Mouse (Mus musculus) limb, embryonic 13.5 days (tissue): ENCODE results near the gene Gm11757. TPM values are rescaled to one million over a fixed set of nuclear protein-coding genes. Genes with fewer than 3 reads are reported as not detected.
"Not testable (repeated sequence)": the region's sequence is repeated elsewhere in the genome, so short reads cannot be mapped to it uniquely, and the experiment has no call there.

ENCODE experiments used
- ATAC-seq: fragments of 200-750 bp; cut with Nextera tagmentation; 2 replicates; pipeline ENCODE4 v1.8.0; 2017; ENCODE audit warnings: low read depth, moderate number of reproducible peaks, moderate TSS enrichment; ENCODE audit not compliant: low FRiP score
- H3K27ac ChIP-seq: fragments of 300-500 bp; sonication (generic); 2 replicates; pipeline ENCODE4 v1.5.1; 2015; ENCODE audit warnings: inconsistent platforms, mild to moderate bottlenecking, moderate library complexity
- H3K27me3 ChIP-seq: fragments of 300-500 bp; sonication (generic); 2 replicates; pipeline ENCODE4 v1.6.1; 2015; ENCODE audit warnings: mild to moderate bottlenecking, inconsistent platforms
- H3K36me3 ChIP-seq: fragments of 300-500 bp; sonication (generic); 2 replicates; pipeline ENCODE4 v1.6.1; 2015; ENCODE audit warnings: inconsistent platforms, mild to moderate bottlenecking, moderate library complexity
- H3K4me1 ChIP-seq: fragments of 300-500 bp; sonication (generic); 2 replicates; pipeline ENCODE4 v1.6.1; 2015; ENCODE audit warnings: inconsistent platforms
- H3K4me2 ChIP-seq: fragments of 300-500 bp; sonication (generic); replicated peaks from 2 replicates; pipeline ENCODE4 v1.6.1; 2015; ENCODE audit warnings: inconsistent platforms, mild to moderate bottlenecking, moderate library complexity
- H3K4me3 ChIP-seq: fragments of 300-500 bp; sonication (generic); 2 replicates; pipeline ENCODE4 v1.5.1; 2015; ENCODE audit warnings: moderate library complexity, mild to moderate bottlenecking, inconsistent platforms
- H3K9ac ChIP-seq: fragments of 300-500 bp; sonication (generic); 2 replicates; pipeline ENCODE4 v1.6.1; 2015; ENCODE audit warnings: mild to moderate bottlenecking, inconsistent platforms
- H3K9me3 ChIP-seq: fragments of 300-500 bp; sonication (generic); 2 replicates; pipeline ENCODE4 v1.6.1; 2016; ENCODE audit warnings: inconsistent platforms
- WGBS: fragments of 180-500 bp; shearing (Covaris S2); methylation state at CpG from one replicate; pipeline ENCODE4 v1.1.7; 2015; 5-methylcytosine and 5-hydroxymethylcytosine counted together
- polyA plus RNA-seq: library from polyadenylated mRNA; unstranded; fragments of >200 nt; fragmentation: Nextera tagmentation; extraction: Ambion mirVana; gene quantifications from 2 replicates; pipeline ENCODE4 v1.2.1, GENCODE M21; 2015

Gene Gm11757
- polyA plus RNA-seq: not detected in 2 replicates

DNA sequence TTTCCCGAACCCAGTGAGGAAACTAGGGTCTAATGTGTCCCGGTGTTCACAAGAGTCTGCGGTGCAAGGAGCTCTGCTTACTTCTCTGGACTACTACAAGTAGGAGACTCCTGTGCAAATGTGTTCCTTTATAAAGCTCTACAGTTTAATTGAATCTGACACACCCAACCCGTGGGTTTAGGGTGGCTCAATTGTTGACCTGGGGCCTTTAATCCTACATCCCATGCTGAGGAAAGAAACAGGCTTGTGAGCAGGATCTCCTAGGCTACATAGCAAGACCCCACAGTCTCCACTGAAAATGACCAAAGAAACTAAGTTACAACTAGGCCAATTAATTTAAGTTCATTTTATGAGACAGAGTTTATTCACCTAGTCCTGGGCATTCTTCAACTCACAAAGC, at the start of gene Gm11757:
Gene Gm11757, minus strand, starts transcription at position 101 of the 400 bp plus-strand sequence.
- not testable (repeated sequence) for H3K9me3 ChIP-seq, H3K9ac ChIP-seq, H3K36me3 ChIP-seq, H3K4me3 ChIP-seq, H3K4me1 ChIP-seq, H3K4me2 ChIP-seq, H3K27ac ChIP-seq, H3K27me3 ChIP-seq, ATAC-seq
- no CpG with 5 or more reads among the region's 4 CpGs for WGBS

DNA sequence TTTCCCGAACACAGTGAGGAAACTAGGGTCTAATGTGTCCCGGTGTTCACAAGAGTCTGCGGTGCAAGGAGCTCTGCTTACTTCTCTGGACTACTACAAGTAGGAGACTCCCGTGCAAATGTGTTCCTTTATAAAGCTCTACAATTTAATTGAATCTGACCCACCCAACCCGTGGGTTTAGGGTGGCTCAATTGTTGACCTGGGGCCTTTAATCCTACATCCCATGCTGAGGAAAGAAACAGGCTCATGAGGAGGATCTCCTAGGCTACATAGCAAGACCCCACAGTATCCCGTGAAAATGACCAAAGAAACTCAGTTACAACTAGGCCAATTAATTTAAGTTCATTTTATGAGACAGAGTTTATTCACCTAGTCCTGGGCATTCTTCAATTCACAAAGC, 29.7 kb upstream of the Gm11757 start, which contains the start of gene Gm11756:
Gene Gm11756, minus strand, starts transcription at position 101 of the 400 bp plus-strand sequence.
- WGBS: 85% methylated on average over 6 of the region's 6 CpGs
- H3K27ac ChIP-seq, ATAC-seq, H3K4me3 ChIP-seq, H3K9me3 ChIP-seq, H3K27me3 ChIP-seq, H3K4me1 ChIP-seq, H3K4me2 ChIP-seq, H3K9ac ChIP-seq, H3K36me3 ChIP-seq: not testable (repeated sequence)

DNA sequence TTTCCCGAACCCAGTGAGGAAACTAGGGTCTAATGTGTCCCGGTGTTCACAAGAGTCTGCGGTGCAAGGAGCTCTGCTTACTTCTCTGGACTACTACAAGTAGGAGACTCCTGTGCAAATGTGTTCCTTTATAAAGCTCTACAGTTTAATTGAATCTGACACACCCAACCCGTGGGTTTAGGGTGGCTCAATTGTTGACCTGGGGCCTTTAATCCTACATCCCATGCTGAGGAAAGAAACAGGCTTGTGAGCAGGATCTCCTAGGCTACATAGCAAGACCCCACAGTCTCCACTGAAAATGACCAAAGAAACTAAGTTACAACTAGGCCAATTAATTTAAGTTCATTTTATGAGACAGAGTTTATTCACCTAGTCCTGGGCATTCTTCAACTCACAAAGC, 14.9 kb upstream of the Gm11757 start, which contains the start of gene Gm13871:
Gene Gm13871, minus strand, starts transcription at position 101 of the 400 bp plus-strand sequence.
- H3K4me1 ChIP-seq, H3K36me3 ChIP-seq, H3K4me2 ChIP-seq, H3K27me3 ChIP-seq, H3K27ac ChIP-seq, ATAC-seq, H3K9ac ChIP-seq, H3K9me3 ChIP-seq, H3K4me3 ChIP-seq: not testable (repeated sequence)
- no CpG with 5 or more reads among the region's 4 CpGs for WGBS

DNA sequence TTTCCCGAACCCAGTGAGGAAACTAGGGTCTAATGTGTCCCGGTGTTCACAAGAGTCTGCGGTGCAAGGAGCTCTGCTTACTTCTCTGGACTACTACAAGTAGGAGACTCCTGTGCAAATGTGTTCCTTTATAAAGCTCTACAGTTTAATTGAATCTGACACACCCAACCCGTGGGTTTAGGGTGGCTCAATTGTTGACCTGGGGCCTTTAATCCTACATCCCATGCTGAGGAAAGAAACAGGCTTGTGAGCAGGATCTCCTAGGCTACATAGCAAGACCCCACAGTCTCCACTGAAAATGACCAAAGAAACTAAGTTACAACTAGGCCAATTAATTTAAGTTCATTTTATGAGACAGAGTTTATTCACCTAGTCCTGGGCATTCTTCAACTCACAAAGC, 14.7 kb downstream of the Gm11757 start, which contains the start of gene Gm11758:
Gene Gm11758, minus strand, starts transcription at position 101 of the 400 bp plus-strand sequence.
- H3K9me3 ChIP-seq, H3K4me3 ChIP-seq, ATAC-seq, H3K4me1 ChIP-seq, H3K9ac ChIP-seq, H3K27ac ChIP-seq, H3K36me3 ChIP-seq, H3K4me2 ChIP-seq, H3K27me3 ChIP-seq: not testable (repeated sequence)
- no CpG with 5 or more reads among the region's 4 CpGs for WGBS

Other genes with a start within 250 kb of the Gm11757 start
- not detected in 2 replicates for gene Gm11239, start 222.8 kb downstream of the Gm11757 start, polyA plus RNA-seq
- not detected in 2 replicates for gene Gm428, start 207.6 kb downstream of the Gm11757 start, polyA plus RNA-seq
- gene Rasef, start 100.1 kb downstream of the Gm11757 start, polyA plus RNA-seq: 1.1 and 1.4 TPM in 2 replicates
- not detected in 2 replicates for gene Gm11758, start 14.8 kb downstream of the Gm11757 start, polyA plus RNA-seq
- not detected in 2 replicates for gene Gm13871, start 14.8 kb upstream of the Gm11757 start, polyA plus RNA-seq
- 0.24 and 0.29 TPM in 2 replicates for gene Gm11756, start 29.6 kb upstream of the Gm11757 start, polyA plus RNA-seq
- 7.5 and 9.4 TPM in 2 replicates for gene 2310002L09Rik, start 59.7 kb upstream of the Gm11757 start, polyA plus RNA-seq
- 3.7 and 3.9 TPM in 2 replicates for gene Frmd3, start 122.3 kb upstream of the Gm11757 start, polyA plus RNA-seq